Mouse (Mus musculus) E14TG2a.4 (cell line): Measurements from ENCODE around the gene Hs2st1.

Source experiments
- CTCF ChIP-seq: conservative IDR thresholded peaks from 2 replicates; pipeline ENCODE4 v1.5.1; 2014; ENCODE audit warnings: low read length
- NANOG ChIP-seq: IDR thresholded peaks from 2 replicates; pipeline ENCODE4 v1.6.1; 2014; ENCODE audit warnings: borderline replicate concordance, low read length, mixed read lengths

DNA sequence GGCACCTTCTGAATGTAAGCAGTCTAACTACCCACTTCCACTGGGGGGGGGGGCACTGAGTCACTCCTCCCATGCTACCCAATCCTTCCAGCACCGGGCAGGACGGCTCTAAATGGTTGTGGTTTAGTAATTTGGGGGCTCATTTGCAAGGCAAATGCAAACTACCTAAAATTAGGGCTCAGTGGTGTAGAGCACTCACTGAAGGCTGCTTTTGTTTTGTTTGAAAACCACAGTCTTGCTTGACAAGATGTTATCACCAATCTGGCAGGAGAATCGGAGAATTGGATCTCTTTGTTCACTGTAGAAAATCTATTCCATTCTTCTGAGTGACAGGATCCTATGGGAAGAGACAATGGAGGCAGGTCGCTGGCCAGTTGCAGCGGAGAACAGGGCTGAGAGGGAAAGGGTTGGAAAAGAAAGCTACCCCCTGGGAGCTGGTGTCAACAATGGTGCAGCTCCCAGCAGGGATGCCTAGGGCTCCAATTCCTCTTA lies 158.9 kb downstream of the Hs2st1 start:
- TF ChIP-seq NANOG (no peak), CTCF (no peak)
